Mouse (Mus musculus): ENCODE results near the gene Pwp2.
"Not testable (repeated sequence)": the region's sequence is repeated elsewhere in the genome, so short reads cannot be mapped to it uniquely, and the experiment has no call there.

Pwp2 gene

DNA sequence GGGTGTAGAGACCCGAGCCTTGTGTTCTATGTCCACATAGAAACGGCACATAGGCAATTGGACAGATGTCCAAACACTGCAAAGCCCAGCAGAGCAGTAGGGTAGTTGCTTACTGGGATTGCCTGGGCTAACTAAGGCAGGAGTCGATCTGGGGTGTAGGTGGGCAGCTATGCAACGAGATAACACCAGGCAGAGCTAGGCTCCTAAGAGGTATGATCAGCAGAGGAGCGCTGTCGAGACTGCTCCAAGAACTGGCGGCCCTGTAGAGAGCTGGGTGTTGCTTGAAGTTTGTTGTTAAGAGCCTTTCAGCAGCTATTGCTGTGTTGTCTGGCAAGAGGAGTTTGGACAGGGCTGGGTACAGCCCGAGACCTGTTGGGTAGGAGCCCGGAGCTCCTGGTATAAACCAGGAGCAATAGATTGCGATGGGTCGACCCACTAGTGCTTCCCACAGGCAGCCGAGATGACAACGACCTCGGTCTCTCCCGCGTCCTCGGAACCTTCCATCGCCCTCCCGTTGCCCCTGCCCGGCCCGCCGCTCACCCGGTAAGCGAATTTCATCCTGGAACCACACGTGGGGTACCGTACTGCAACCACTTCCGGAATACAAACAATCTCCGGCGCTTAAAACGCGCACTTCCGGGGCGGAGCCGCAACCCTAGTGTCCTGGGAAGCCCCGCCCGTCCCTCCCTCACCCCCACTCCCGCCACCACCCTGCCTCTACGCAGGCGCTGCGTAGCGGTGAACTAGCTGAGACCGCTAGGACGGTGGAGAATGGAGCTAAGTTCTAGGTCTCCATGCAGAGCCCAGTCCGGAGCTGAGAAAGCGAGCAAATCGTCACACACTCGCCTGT, at the start of gene Pwp2:
TSS of gene Pwp2 (minus strand) at position 619 of the 850 bp plus-strand sequence.
- peak; percentile 86 for DNase-seq

DNA sequence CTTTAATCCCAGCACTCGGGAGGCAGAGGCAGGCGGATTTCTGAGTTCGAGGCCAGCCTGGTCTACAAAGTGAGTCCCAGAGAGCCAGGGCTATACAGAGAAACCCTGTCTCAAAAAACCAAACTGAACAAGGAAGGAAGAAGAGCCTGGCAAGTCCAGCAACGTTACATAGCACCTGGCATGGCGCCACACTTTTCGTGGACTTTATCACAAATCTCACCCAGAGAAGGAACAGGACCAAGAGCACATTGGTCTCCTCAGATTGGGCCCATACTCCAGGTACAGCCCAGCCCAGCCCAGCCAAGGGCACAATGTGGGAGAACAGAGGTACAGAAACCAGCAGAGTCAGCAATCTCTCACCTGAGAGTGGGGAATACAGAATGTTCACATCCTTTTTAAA, 48.8 kb upstream of the Pwp2 start:
- DNase-seq = peak; percentile 59

DNA sequence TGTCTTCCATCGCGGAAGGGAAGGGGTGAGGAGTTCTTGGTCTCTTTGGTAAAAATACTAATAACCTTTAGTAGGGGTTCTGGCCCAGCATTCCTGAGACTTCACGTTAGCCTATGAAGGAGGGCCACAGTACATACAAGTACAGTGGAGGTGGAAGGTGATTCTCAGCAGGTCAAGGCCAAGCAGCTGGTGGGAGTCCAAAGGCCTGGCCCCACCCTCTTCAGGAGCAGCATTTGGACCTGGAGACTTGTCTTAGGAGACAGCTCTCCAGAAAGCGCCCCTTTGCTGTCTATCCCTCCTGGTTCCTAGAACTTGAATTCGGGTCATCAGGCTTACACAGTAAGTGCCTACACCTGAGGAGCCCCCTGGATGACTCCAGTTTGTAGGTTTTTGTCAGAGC, 48.2 kb upstream of the Pwp2 start:
- peak; percentile 43 for DNase-seq

DNA sequence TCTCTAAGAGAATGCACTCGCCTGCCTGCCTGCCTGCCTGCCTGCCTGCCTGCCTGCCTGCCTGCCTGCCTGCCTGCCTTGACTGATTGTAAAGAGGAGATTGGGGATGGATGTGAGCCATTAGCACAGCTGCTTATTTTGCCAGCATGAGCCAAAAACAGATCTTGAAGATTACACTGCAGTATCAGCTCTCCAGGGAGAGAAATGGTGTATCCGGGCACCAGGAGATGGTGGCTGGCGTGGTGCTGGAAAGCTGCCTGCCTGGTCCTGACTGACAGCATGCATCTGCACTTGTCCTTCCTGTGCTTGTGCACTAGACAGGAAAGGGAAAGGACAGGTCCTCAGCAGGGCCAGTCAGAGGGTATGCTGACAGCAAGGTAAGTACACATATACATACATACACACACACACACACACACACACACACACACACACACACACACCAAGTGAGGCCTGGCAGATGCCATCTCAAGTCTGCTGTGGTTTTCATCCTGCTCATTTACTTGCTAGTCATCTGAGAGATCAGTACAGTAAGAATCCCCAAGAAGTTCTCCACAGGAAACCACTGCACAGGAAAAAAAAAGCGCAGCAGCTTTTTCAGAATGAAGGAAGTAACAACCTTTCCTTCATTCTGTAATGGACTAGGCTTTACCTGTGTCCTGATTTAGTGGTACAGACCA, 47.5 kb upstream of the Pwp2 start:
- no peak for DNase-seq

DNA sequence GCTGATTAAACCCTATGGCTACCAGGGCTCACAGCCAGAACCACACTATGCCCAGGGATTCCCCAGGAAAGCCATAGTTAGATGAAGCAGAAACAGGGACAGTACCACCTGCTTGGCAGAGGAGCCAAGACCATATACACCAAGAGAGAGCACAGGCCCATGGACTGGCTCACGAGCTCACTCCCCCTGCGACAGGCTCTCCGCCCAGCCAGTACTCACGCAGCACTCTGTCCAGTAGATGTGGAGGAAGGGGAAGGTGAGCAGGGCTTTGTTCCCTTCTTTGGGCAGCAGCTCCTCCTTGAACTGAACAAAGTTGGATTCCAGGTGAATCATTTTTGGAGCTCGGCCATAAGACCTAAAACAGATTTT, 43.6 kb upstream of the Pwp2 start:
- no peak for DNase-seq

DNA sequence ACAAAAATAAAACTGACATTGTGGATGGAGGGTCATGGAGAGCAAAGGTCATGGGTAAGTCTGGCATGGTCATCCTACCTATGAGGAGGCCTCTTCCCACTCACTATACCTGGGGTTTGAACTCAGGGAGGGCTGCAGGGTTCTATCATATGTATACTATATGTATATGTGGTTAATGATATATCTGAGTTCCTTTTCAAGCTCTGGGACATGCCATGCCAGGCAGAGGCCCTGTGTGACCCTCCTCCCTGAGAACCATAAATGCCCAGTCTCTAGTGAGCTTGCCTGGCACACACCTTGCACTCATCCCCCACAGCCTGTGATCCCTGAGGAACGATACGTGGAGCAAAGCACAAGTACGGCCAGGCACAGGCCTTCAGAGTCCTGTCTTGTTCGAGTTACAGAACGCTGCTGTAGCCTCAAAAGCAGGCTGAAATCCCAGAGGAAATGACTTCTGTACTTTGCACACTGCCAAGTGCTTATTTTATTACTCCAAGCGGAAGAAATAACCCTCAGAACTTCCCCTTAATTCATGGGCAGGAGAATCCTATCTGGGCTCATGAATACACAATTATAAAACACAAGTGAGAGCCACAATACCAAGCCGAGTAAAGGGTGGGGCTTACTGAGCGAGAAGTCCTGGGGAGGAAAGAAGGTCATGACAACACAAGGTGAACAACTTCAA, 43.1 kb upstream of the Pwp2 start:
- DNase-seq = no peak

DNA sequence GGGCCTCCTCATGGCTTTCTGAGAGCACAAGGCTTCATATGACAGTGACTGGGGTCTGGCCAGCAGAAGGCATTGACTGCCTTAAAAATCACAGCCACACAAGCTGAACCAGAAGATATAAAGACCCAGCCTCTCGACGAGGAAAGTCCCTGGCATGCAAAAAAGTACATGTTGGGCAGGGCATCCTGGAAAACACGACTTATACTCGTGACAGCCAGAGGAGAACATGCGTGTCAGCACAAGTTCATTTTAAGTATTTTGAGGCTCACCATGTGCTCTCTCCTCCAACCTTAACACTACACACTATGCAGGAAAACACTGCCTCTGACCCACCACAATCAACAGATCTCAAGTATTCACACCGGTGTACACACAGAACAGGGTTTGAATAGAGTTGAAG, 39.2 kb upstream of the Pwp2 start:
- no peak for DNase-seq

DNA sequence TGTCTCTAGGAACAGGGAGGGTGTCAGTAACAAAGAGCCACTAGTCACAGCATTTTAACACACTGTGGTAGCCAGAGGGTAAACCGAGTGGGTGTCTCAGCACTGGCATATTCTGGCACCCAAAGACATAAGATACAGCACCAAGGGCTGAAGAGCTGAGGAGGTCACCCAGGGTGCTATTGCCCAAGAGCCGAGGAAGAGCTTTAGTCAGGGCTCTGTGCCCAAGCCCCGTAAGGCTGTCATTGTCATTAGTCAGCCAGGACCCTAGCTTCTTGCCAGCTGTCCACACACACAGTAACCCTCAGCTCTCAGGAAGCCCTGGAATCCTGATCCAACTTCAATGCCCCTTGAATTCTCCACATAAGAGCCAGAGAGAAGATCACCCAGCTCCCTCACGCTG, 38.0 kb upstream of the Pwp2 start:
- no peak for DNase-seq

DNA sequence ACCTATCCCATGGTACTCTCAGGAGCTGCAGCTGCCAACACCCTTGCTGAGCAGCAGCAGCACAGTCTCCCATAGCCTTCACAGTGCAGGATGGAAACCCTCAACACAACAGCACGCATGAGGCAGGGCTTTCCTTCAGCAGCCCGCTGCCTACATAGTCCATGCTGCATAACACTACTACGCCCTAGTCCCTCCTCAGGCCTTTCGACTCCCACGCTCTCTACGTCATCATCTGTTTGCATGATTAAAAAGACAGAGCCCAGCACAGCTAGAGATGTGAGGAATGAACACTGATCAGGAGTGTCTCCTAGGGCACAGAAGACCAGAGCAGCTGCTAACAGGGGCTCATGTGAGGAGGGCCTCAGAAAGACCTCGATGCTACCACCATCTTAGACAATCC, 36.4 kb upstream of the Pwp2 start:
- DNase-seq = no peak

DNA sequence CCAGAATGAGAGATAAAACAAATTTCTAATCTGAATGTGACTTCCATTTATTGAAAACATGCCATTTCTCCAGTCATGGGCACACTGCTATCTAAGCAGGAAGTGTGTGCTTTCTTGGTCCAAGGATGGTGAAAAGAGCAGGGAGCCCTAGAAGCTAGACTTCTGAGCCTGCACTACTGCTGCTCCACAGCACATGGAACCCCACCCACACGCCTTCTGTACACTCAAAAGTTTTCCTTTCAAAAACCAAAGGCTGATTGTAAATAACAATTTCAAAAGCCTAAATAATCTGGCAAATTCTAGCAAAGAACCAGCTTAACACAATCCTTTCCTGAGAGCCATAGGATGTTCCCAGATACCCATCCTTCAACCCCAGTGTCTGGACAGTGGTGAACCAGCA, 34.6 kb upstream of the Pwp2 start:
- no peak for DNase-seq

DNA sequence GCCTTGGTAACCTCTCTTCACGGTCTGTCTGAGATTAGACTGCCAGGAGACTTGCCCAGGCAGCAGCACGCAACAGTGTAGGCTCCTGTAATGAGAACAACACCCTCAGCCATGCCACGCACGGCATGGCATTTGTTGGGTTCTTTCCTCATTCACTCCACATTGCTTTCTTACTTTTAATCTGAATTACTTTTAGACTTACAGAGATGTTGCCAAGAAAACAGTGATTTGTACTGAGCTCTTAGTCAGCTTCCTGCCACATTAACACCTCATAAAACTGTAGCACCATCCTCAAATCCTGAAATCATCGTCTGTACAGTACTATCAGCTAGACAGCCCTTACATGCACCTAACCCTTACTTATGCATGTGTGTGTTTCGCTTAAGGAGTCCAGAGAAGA, 33.6 kb upstream of the Pwp2 start:
- no peak for DNase-seq

DNA sequence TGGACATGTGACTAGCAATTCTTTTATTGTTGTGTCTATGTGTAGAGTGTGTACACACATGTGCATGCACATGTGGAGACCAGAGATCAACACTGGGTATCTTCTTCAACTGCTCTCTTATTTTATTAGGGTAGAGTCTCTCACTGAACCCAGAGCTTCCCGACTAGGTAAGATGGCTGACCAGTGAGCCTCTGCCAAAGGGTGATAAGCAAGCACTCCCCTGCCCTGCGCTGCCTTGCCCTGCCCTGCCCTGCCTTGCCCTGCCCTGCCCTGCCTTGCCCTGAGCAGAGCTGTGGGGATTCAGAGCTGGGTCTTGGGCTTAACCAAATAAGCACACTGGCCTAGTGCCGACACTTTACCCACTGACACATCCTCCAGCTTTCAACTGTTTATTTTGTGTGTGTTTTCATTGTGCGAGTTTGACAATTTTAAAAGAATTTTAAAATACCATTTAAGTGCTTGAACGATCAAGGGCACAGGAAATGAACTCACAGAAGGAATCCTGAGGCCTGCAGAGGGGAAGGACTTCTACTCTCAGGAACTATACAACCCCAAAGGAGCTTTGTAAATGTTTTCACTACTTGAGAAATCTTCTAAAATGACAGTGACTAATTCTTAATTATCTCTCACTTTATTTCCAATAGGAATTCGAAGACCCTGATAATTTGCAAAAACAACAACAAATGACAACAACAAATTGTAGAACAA, 31.6 kb upstream of the Pwp2 start:
- DNase-seq = no peak

DNA sequence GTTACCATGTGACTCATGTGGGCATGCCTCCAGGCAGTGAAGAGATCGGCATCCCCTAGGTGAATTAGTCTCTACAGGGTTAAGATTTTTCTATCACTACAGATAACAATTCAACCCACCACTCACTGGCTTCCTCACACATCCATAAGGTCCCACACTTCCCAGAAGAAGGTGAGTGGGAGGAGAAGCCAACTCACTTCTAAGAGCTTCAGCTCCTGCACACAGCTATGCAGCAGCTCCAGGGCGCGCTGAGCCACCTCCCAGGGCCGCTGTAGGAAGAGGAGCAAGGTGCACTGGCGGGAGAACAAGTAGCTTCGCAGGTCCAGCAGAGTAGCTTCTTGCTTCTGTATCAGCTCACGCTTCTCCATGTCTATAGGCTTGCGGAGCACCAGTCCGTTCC, 29.4 kb upstream of the Pwp2 start:
- DNase-seq = no peak

DNA sequence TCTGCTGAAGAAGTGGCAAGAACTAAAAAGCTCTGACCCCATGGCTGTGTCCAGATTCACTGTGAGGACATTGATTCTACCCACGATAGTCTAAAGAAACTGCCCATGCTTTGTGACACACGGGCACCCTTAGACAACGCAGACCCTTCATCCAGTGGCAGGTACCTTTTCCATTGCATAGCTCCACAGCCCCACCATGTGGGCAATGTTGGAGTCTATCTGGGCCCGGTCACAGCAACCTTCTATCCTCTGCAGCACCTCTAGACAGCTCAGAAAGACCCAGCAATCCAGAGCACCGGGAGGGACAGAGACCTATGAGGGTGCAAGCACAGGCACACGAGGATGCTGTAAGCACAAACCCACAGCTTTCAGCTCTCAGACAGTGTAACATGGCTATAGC, 26.4 kb upstream of the Pwp2 start:
- DNase-seq = no peak

DNA sequence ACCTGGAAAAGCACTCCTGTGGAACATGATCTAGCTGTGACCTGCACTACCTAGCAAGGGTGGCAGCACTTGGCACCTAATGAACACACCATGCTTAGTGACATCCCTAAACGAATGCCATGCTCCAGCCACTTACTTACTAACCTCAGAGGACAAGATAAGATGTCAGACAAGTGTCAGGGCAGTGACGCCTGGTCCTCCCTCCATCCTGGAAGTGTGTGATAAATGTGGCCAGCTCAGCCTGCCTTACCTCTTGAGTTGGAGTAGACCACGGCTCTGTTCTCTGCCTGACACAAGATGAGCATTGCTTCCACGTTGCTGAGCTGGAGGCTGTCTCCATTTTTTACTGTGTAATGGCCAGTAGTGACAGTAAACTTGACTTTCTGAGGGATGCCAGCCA, 16.2 kb upstream of the Pwp2 start:
- no peak for DNase-seq

DNA sequence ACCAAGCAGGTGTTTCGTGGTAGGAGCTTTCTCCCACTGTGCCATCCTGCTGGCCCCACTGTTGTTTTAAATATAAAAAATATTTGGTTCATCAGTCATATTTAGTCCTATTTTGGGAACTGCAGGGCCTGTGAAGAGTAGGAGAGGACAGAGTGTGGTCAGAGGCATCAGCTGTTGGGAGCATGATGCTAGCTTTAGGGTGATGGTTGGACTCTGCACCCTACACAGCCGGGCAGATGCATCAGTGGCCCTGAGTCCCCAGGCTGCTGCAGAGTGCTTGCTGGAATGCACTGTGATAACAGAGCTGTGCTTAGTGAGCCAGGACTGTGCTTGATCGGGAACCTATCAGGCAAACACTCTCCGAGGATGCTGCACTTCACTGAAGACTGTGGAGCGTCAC, 8.0 kb upstream of the Pwp2 start:
- DNase-seq = no peak

DNA sequence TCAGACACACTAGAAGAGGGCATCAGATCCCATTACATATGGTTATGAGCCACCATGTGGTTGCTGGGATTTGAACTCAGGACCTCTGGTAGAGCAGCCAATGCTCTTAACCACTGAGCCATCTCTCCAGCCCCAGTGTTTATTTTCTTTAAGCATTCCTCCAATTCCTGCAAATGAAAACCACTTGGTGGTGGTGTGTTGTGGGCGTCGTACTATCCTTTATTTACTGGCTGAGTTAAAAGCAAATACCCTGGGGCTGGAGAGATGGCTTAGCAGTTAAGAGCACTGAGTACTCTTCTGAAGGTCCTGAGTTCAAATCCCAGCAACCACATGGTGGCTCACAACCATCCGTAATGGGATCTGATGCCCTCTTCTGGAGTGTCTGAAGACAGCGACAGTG, 1.1 kb upstream of the Pwp2 start:
- not testable (repeated sequence) for DNase-seq

DNA sequence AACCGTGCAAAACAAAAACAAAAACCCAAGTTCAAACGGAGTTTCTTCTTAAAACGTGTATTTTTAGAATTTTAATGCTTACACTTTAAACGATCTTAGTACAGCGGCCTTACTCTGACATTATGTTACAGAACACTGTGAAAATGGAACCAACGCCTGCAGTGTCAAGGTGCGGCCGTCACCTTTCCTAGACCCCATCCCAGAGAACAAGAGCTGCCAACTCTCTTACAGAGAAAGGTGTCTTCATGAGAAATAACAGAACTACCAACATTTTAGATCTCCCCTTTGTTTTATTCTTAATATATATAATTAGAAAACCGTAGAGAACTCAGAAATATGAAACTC, 404 bp upstream of the Pwp2 start:
- no peak for DNase-seq

DNA sequence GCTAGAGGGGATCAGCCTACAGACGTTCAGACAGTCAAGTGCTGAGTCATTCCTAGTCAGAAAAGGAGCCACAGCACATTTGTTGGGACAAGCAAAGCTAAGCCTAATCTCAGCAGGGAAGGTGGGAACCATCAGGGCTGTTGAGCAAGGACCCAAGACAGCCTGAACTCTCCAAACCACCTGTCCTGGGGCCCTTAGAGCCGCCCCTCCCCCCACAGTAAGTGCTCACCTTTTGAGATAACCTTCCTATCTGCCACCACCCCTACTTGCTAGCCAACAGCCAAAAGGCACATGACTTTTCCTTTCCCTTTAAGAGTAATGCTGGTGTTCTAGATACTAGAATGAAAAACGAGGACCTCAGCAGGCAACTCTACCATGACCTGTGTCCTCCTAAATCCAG, 1.4 kb downstream of the Pwp2 start:
- DNase-seq = no peak

DNA sequence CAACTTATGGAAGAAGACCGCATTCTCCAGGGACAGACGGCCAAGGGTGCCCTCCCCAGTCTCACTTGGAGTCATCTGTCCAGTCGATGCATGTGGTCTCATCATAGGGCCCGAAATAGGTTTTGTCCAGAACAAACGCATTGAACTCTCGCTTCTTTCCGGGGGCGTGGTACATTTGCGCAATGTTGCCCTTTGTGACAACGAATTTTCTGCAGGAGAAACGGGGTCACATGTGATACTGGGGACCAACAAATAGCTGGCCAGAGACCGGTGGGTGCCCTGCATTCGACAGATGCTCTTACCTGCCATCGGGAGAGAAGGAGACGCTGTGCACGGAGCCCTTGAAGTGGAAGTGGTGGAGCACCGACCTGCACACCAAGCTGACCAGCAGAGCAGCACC, 2.6 kb downstream of the Pwp2 start:
- no peak for DNase-seq

DNA sequence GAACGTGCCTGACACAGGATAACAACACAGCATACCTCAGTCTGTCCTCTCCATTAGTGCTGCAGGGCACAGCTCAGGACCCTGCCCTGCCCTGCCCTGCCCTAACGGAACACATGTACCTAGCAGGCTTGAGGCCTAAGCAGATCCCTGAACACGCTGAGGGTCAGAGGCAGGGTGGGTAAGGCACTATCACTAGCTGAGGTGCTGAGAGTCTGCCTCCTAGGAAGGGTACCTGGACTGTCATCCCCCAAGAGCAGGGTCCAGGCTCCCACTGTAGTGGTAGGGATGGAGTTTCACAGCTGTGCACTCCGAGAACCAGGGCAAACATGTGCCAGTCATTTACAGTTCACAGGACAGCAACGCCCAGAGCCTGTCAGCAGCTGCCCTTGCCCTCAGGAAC, 10.5 kb downstream of the Pwp2 start:
- DNase-seq = no peak

DNA sequence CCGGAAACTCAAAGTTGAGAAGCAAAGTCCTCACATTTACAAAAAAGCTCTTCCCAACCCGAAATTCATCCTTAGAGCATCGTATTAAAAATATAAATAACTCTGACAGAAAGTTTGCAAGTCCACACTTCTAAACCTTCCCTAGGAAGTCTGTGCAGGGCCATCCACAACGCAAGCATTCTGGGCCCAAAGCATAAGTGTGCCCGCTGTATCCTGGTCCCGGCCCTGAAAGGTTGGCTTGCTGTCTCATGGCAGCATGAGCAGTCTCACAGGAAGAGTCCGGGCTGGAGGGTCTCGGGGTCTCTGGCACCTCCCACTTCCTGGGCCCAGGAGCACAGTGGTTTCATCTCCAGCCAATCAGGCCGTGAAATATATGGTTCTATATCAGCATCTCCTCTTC, 13.4 kb downstream of the Pwp2 start:
- no peak for DNase-seq

DNA sequence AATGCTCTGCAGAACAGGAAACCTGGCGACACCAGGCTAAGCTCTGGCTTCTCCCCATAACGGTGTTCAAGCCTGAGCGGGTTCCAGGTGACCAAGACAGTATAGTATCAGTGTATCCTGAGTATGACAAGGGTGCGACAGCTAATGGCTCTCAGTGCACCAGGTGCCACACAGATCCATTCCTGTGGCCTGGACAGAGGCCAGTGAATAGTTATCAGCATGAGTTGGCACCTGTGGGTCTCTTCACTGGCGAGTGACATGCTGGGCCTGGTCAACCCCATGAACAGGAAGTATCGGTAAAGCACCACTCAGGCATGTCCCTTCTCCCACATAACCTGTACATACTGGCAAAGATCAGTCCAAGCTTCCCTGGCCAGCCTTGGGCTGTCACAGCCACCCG, 13.9 kb downstream of the Pwp2 start:
- DNase-seq = peak; percentile 42

DNA sequence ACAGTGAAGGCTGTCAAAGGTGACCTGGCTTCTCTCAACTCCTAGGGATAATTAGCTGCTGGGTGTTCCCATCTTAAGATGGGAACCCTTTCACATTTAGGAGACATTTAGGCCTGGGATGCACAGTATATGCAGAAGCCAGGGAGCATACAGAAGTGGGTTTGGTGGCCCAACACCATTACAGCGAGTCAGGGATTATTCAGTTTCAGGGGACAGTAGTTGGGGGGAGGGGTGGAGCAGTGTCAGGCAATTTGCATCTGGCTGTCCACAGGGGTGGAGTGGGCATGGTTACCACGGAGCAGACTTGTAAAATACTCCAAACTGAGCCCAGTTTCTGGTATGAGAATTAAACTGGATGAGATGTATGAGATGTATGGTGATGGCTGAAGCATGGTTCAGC, 14.5 kb downstream of the Pwp2 start:
- no peak for DNase-seq

Data from kidney, adult 11 months (tissue).